Mouse (Mus musculus): ENCODE measurements around the gene Nck2.

GRCm38 (mm10) chr1:43550525-43550924, 106.1 kb downstream of the Nck2 start:
- TF ChIP-seq CTCF (IDR thresholded peaks at IDR 0.05; ENCODE audit: control insufficient read depth, insufficient read depth, low read length) (no peak), POLR2A (IDR thresholded peaks at IDR 0.05; ENCODE audit: borderline replicate concordance, control insufficient read depth, low read depth, low read length) (no peak)

Data from bone marrow, adult 2 months (tissue).